Mouse (Mus musculus): ENCODE results near the gene Ppp2r5a. TPM values are rescaled to one million over a fixed set of nuclear protein-coding genes. Genes with fewer than 3 reads are reported as not detected.

Gene Ppp2r5a
- polyA plus RNA-seq, 3 experiments from 2014 or later: 33.7 to 66.6 (median 43.3) TPM

DNA sequence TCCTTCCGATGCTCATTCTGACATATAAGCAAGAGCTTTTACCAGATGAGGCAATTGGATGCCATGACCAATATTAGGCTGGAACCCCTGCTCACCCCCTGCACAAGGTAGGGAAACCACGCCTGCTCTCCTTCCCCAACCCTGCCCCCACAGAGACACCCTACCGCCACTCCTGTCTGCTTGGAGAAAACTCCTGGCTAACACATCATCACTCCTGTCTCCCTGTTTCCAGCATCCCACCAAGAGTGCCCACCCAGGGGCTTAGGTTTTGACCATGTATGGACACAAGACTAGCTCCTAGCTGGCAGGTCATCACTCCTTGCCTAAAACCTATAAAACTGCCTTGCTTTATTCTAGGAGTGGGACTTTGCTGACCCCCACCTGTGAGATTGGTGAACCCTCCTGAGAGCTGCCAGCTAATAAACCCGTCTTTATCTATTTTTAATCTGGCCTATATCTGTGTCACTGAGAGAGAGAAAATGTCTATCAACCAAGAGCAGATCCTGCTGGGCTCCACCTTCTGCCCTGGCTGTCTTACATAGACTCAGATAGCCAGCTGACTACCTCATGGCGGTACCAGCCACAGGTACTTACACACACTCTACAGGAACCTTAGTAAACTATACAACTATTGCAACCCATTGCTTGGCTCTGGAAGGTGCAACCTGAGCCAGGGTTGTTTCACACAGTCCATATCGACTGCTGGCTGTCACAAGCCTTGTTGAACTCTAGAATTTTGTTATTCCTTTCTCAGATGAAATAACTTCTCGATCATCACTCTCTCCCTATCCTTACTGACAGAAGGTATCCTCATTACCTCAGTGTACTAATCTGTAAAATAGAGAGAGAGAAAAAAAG lies 78.1 kb downstream of the Ppp2r5a start:
- ATAC-seq: no peak

DNA sequence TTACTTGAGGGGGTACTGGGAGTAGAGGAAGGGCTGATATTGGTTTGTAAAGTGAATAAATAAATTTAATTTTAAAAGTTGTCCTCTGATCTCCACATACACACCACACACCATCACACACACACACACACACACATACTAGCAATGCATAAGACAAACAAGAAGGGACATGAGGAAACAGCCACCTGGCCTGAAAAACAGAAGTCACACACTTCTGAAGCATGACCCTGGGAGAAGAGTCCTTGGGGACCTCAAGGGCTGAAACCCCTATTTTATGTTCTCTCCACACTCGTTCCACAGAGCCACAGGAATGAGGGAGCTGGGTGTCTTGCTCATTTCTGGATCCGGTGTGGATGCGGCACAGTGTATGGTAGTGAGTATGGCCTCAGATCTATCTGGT lies 79.7 kb downstream of the Ppp2r5a start:
- no peak for ATAC-seq

DNA sequence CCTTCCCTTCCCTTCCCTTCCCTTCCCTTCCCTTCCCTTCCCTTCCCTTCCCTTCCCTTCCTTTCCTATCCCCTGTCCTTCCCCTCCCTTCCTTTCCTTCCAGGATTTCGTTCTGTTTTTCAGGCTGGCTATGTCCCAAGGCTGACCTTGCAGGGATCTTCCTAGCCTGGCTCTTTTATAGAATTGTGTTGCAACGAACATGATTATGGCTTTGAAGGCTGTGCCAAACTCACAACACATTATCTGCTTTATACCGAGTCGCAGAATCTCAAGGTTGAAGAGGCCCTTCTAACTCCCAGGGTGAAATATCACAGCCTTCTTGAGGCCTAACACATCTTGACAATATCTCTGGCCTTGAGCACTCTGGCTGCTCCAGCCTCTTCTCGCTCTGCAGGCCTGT lies 84.4 kb downstream of the Ppp2r5a start:
- no peak for ATAC-seq

DNA sequence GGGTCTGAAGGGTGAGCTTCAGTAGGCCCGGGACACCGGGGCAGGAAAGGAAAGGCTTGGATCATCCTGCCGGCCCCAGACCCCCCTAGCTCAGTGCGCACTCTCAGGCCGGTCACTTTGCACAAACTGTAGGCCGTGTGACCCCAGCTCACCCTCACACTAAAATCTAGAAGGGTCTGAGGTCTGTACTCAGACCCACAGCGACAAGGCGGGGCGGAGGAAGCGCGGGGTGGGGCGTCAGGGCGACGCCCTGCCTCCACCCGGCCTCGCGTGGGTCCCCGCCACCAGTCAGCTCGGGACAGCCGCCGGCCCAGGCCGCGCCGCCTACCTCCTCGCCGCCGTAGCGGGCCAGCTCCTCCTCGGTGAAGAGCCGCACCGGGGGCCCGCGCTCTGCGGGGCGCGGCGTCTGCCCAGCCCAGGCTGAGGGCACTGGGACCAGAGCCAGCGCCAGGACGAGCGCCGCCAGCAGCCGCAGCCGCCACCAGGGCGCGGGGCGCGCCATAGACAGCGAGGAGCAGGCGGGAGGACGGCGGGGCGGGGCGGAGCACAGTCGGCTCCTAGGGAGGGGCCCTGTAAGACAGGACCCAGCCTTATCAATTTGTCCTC lies 85.4 kb downstream of the Ppp2r5a start, which contains the start of gene Nenf:
Gene Nenf (minus strand): TSS at position 604 of the 606 bp plus-strand sequence.
- peak; percentile 86 for ATAC-seq

DNA sequence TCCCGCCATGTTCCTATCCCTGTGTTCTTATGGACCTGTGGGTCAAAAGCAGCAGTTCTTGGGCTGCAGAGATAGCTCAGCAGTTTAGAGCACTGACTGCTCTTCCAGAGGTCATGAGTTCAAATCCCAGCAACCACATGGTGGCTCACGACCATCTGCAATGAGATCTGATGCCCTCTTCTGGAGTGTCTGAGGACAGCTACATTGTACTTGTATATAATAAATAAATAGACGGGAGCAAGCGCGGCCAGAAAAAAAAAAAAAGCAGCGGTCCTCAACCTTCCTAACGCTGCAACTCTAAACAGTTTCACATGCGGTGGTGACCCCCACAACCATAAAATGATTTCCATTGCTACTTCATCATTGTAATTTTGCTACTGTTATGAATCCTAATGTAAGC lies 86.3 kb downstream of the Ppp2r5a start:
- no peak for ATAC-seq

DNA sequence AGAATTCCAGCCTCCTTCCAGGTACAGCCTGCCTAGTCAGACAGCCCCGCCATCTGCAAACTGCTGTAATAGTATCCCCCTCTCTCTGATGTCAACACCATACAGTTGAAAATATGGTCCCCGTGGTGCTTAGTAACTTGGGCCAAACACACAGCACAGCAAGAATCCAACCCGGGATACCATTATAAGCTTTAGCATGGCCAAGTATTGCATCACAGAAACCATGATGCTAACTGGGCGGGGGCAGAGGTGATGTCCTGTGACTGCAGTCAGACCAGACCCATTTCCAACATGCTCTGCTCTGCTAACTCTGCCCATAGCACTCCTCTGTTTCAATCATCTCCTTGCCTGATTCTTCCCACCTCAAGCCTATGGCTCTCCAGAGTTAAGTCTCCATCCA lies 89.1 kb downstream of the Ppp2r5a start:
- no peak for ATAC-seq

DNA sequence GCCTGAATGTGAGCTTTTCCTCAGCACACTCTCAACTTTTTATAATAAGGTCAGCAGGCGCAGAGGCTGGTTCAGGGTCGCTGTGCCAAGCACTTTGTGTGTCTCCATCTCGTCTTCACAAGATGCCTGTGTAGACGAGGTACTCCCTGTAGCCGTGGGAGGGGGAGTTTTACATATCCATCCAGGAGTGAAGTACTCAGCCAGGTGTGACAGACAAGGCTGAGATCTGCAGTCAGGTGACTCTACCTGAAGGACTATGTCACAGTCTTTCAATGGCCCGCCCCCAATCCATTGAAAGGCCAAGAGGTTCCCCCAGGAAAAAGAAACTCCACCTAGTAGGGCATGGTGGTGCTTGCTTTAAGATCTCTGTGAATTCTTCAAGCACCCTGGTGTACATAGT lies 89.9 kb downstream of the Ppp2r5a start:
- ATAC-seq: no peak

DNA sequence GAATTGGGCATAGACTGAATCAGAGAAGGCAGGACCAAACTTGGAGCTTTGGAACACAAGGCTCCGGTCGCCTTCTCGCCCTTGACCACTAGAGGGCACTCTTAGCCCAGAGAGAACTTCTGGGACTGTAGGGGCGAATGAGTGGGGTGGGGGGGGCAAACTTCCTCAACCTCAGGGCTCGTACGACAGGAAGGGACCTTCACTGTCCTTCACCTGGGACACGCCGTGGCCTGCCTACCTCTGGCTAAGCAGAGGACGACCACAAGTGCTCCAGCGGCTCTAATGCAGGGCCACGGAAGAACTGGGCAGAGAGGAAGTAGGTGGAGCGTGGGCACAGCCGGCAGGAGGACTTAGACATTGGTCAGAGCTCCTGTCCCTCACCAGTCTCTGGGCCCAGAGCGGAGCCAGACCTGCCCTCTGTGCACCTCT lies 90.5 kb downstream of the Ppp2r5a start:
- ATAC-seq: peak; percentile 87

DNA sequence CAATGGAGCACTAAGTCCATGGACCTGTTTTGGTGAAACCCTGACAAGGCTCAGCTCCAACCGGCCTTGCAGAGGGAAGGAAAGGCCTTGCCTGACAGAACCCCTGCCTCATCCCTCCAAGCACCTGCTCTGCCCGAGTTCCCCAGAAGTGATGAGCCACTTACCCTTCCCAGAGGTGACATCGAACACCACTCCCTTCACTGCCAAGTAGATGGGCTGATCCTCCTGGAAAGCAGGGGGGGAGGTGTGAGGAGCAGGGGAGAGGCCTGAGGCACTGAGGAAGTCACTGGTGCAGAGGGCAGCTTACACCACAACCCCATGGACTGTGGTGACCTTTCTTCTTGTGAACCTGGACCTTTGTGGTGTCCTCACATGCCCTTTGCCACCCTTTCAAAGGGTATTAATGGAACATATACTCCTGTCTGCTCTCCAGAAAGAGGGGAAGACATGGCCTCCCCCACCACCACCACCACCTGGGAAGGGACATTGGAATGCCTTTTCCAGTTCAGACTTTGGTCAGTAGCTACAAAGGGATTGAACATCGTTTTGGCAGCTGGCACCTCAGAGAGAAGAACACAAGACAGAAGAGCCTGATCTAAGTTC lies 91.7 kb downstream of the Ppp2r5a start:
- ATAC-seq: no peak

DNA sequence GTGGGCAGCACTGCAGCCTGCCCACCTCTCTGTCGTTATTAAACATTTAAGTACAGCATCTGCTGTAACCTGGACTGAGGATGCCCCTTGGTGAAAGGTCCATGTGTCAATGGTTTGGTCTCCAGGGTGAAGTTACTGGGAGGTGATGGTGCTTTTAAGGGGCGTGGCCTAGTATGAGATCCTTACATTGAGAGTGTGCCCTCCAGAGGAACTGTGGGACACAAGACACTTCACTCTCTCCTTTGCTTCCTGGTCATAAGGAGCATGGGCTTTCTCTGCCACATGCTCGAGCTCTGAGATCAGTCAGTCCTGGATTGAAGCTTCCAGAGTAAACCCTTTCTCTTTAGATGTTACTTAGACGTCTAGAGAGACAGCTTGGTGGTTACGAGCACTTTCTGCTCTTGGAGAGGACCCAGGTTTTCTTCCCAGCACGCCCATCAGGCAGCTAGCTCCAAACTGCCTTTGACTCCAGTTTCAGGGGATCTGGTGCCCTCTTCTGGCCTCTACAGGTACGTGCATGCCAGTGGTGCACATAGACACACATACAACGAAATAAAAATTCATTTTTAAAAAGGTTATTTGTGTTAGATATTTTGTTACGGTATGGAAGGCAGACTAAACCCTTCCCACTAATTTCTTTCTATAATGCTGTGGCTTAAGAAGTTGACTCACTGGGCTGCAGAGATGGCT lies 95.2 kb downstream of the Ppp2r5a start:
- ATAC-seq: no peak

DNA sequence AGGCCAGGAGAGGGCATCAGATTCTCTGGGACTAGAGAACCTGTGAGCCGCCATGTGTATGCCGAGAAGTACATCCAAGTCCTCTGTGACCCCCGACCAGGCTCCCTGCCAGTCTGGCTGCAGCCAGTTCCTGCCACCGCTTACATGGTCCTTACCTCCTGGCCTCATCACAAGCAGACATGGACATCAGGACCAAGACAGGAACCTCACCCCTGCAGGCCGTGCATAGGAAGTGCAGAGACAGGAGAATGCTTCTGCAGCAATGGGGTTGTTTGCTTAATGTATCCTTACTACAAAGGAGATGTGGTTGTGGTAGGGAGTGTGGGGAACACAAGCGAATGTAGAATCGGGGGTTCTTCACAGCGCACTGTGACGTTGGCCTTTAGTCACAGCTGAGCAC lies 96.8 kb downstream of the Ppp2r5a start:
- ATAC-seq: no peak

DNA sequence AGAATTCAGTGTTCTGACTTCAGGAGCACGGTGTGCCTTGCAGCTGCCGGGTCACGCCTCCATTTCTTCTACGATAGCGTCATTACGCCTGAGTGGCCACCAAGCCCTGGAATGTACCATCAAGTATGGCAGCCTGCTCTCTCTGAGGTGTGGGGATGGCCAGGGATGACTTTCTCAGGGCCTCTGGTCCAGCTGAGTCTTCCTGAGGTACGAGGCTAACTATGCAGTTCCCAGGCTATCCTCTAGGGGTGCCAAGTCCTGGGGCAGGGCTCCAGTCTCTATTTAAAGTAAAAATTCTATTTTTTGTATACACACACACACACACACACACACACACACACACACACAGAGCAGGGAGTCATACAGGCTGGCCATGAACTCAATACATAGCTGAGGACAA lies 97.5 kb downstream of the Ppp2r5a start:
- peak; percentile 77 for ATAC-seq

DNA sequence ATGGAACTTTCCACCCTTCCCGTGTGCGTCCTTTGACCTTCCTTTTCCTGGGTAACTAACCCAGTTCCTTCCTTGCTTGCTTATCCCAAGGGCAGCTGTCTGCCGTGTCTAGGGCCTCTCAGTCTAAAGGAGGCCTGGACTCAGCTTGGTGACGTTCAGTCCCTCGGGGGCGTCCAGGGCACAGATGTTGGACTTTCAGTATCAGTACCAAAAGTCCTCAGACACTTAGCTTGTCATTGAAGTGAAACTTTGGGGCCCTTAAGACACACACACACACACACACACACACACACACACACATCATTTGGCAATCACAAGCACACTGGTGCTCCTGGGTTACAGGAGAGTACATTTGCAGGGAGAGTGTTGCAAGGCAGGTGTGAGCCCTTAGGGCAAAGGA lies 98.9 kb downstream of the Ppp2r5a start:
- ATAC-seq: no peak

DNA sequence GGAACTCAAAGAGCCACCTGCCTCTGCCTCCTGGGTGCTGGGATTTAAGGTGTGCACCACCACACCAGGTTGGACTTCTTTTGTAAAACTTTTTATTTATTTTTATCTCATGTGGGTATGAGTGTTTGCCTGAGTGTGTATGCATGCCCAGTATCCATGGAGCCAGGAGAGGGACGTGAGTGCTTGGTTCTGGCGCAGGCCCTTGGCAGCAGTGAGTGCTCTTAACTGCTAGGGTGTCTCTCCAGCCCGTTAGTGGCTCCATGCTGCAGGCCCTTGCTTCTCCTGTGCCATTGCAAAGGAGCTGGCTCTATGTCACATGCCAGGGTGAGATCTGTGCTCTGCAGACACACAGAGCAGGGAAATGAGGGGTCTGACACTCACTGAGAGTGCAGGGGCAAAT lies 99.3 kb downstream of the Ppp2r5a start:
- no peak for ATAC-seq

Other genes with a start within 250 kb of the Ppp2r5a start
- gene Fam71a, start 238.5 kb downstream of the Ppp2r5a start, polyA plus RNA-seq (2017; shearing (Covaris generic)): not detected
- not detected for gene Atf3, start 185.2 kb downstream of the Ppp2r5a start, polyA plus RNA-seq (2017; shearing (Covaris generic))
- gene Nenf, start 85.1 kb downstream of the Ppp2r5a start, polyA plus RNA-seq (2017; shearing (Covaris generic)): 1 to 10 TPM; 1.7 to 2.5 (median 1.8) TPM
- 10 to 100 TPM; 15.5 to 29.6 (median 23.7) TPM for gene Tmem206, start 77.4 kb downstream of the Ppp2r5a start, polyA plus RNA-seq (2017; shearing (Covaris generic))
- gene Dtl, start 172.3 kb upstream of the Ppp2r5a start, polyA plus RNA-seq (2017; shearing (Covaris generic)): 10 to 100 TPM in 1 of 3 experiments, 1 to 10 TPM in 2; 6.6 to 30.2 (median 8.4) TPM
- gene Ints7, start 172.4 kb upstream of the Ppp2r5a start, polyA plus RNA-seq (2017; shearing (Covaris generic)): 10 to 100 TPM; 36.3 to 43.1 (median 40.9) TPM

All from inflammation-experienced regulatory T-cells, adult 6 months (primary cell).